Mouse (Mus musculus): ENCODE data around the gene Evc.
A peak's percentile ranks its signal among the peaks of the same experiment; 100 is the strongest.

Gene Evc

GRCm38 (mm10) chr5:37336485-37337105 lies at the start of gene Evc:
Gene Evc, minus strand, starts transcription at chr5:37336894.
- no peak for DNase-seq

- no peak for DNase-seq
Measured at GRCm38 (mm10) chr5:37383570-37383969, 46.9 kb upstream of the Evc start.

GRCm38 (mm10) chr5:37380641-37381040 lies 43.9 kb upstream of the Evc start:
- no peak for DNase-seq

GRCm38 (mm10) chr5:37377376-37377775 lies 40.7 kb upstream of the Evc start:
- DNase-seq, result no peak

- no peak for DNase-seq
Measured at GRCm38 (mm10) chr5:37368796-37369195, 32.1 kb upstream of the Evc start.

GRCm38 (mm10) chr5:37365751-37366150 lies 29.1 kb upstream of the Evc start:
- no peak for DNase-seq

GRCm38 (mm10) chr5:37363284-37363683 lies 26.6 kb upstream of the Evc start:
- no peak for DNase-seq

- DNase-seq, result no peak
Measured at GRCm38 (mm10) chr5:37362618-37363017, 25.9 kb upstream of the Evc start.

- no peak for DNase-seq
Measured at GRCm38 (mm10) chr5:37356027-37356426, 19.3 kb upstream of the Evc start.

- DNase-seq, result peak; percentile 17
Measured at GRCm38 (mm10) chr5:37354385-37354784, 17.7 kb upstream of the Evc start.

- no peak for DNase-seq
Measured at GRCm38 (mm10) chr5:37351791-37352190, 15.1 kb upstream of the Evc start.

GRCm38 (mm10) chr5:37343962-37344361 lies 7.3 kb upstream of the Evc start:
- DNase-seq, result no peak

- DNase-seq, result no peak
Measured at GRCm38 (mm10) chr5:37338288-37338687, 1.6 kb upstream of the Evc start, which contains the start of gene Evc2. Gene Evc2, plus strand, starts transcription at chr5:37338499.

GRCm38 (mm10) chr5:37337696-37338095 lies 1.0 kb upstream of the Evc start:
- DNase-seq, result no peak

- DNase-seq, result no peak
Measured at GRCm38 (mm10) chr5:37335061-37335460, 1.6 kb downstream of the Evc start.

GRCm38 (mm10) chr5:37332066-37332465 lies 4.6 kb downstream of the Evc start:
- DNase-seq, result no peak

- DNase-seq, result no peak
Measured at GRCm38 (mm10) chr5:37331133-37331505, 5.6 kb downstream of the Evc start.

GRCm38 (mm10) chr5:37330449-37331132 lies 6.1 kb downstream of the Evc start:
- DNase-seq, result no peak

GRCm38 (mm10) chr5:37326675-37327074 lies 10.0 kb downstream of the Evc start:
- DNase-seq, result no peak

GRCm38 (mm10) chr5:37320761-37321160 lies 15.9 kb downstream of the Evc start:
- DNase-seq, result no peak

GRCm38 (mm10) chr5:37320174-37320573 lies 16.5 kb downstream of the Evc start:
- no peak for DNase-seq

GRCm38 (mm10) chr5:37318715-37319114 lies 18.0 kb downstream of the Evc start:
- no peak for DNase-seq

- DNase-seq, result no peak
Measured at GRCm38 (mm10) chr5:37312980-37313722, 23.5 kb downstream of the Evc start.

- DNase-seq, result no peak
Measured at GRCm38 (mm10) chr5:37310026-37310425, 26.7 kb downstream of the Evc start.
